Mouse (Mus musculus) midbrain, embryonic 11.5 days (tissue): Measurements from ENCODE around the gene Cables2. TPM values are rescaled to one million over a fixed set of nuclear protein-coding genes. Genes with fewer than 3 reads are reported as not detected.

Source experiments
- ATAC-seq: fragments of 200-750 bp; cut with Nextera tagmentation; 2 replicates; pipeline ENCODE4 v1.8.0; 2017; ENCODE audit warnings: moderate TSS enrichment, moderate library complexity; ENCODE audit not compliant: low FRiP score
- DNase-seq: peaks from one replicate; pipeline ENCODE4 v3.0.0; 2015; ENCODE audit warnings: low spot score; ENCODE audit errors: missing footprints
- H3K27ac ChIP-seq: fragments of 300-500 bp; sonication (generic); 2 replicates; pipeline ENCODE4 v1.5.1; 2014; ENCODE audit warnings: low read depth, low read length
- H3K27me3 ChIP-seq: fragments of 300-500 bp; sonication (generic); 2 replicates; pipeline ENCODE4 v1.6.1; 2014; ENCODE audit warnings: mild to moderate bottlenecking, low read length, moderate library complexity, mixed read lengths; ENCODE audit not compliant: control insufficient read depth, insufficient read depth
- H3K36me3 ChIP-seq: fragments of 300-500 bp; sonication (generic); 2 replicates; pipeline ENCODE4 v1.6.1; 2014; ENCODE audit warnings: mild to moderate bottlenecking, low read length, moderate library complexity, mixed read lengths; ENCODE audit not compliant: control insufficient read depth, insufficient read depth
- H3K4me1 ChIP-seq: fragments of 300-500 bp; sonication (generic); 2 replicates; pipeline ENCODE4 v1.6.1; 2014; ENCODE audit warnings: low read length; ENCODE audit not compliant: control insufficient read depth, insufficient read depth
- H3K4me2 ChIP-seq: fragments of 300-500 bp; sonication (generic); 2 replicates; pipeline ENCODE4 v1.6.1; 2014; ENCODE audit warnings: mild to moderate bottlenecking, moderate library complexity
- H3K4me3 ChIP-seq: fragments of 300-500 bp; sonication (generic); 2 replicates; pipeline ENCODE4 v1.5.1; 2014; ENCODE audit warnings: low read depth, low read length
- H3K9ac ChIP-seq: fragments of 300-500 bp; sonication (generic); 2 replicates; pipeline ENCODE4 v1.6.1; 2014; ENCODE audit warnings: low read length
- H3K9me3 ChIP-seq: fragments of 300-500 bp; sonication (generic); 2 replicates; pipeline ENCODE4 v1.6.1; 2016; ENCODE audit warnings: low read length; ENCODE audit not compliant: control insufficient read depth
- WGBS: fragments of 180-500 bp; shearing (Covaris S2); extraction: QIAGEN DNeasy Blood & Tissue Kit; methylation state at CpG from one replicate; pipeline ENCODE4 v1.1.7; 2014; 5-methylcytosine and 5-hydroxymethylcytosine counted together
- microRNA-seq: library from miRNA; unstranded; fragments of <30 nt; microRNA quantifications from one replicate; pipeline ENCODE4, GENCODE M21; 2017
- polyA plus RNA-seq: library from polyadenylated mRNA; unstranded; fragments of >200 nt; fragmentation: Nextera tagmentation; extraction: Ambion mirVana; gene quantifications from 2 replicates; pipeline ENCODE4 v1.2.1, GENCODE M21; 2014

The Cables2 gene
- polyA plus RNA-seq, 1 experiment from 2014 or later = 14.4 TPM

DNA sequence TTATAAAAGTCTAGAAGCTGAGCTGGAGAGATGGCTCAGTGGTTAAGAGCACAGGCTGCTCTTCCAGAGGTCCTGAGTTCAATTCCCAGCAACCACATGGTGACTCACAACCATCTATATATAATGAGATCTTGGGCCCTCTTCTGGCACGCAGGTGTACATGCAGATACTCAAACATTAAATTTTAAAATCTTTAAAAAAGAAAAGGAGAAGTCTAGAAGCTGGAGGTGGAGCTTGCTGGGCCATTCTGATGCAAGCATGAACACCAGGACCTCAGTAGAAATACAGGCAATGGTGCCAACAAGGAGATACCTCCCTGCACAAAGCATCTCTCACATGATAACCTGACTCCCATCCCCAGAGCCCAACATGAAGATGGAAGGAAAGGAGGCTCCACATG, 64.3 kb downstream of the Cables2 start:
- Histone ChIP-seq H3K9me3 (no peaks in the 10 kb centered on the region; the same call in 1 of the 2 replicates), H3K27me3 (no peaks in the 10 kb centered on the region), H3K4me3 (no peak overlapping the region), H3K9ac (no peak overlapping the region), H3K36me3 (no peaks in the 10 kb centered on the region), H3K4me1 (no peaks in the 10 kb centered on the region), H3K4me2 (no peak overlapping the region), H3K27ac (no peak overlapping the region)
- DNase-seq (no peak), ATAC-seq (no peak)
- WGBS = 68% methylated on average over 1 of the region's 1 CpGs

Small RNA genes within 50 kb of the gene (microRNA-seq; reads per million reads assigned to microRNA genes)
- gene Mir3091 = 2.8 reads per million, percentile 12 among the genes with 10 or more reads in this experiment

Other genes with a start within 250 kb of the Cables2 start
- 11.1 and 14.5 TPM in 2 replicates for gene Lsm14b, start 248.5 kb downstream of the Cables2 start, polyA plus RNA-seq
- 697 and 701 TPM in 2 replicates for gene Psma7, start 231.1 kb downstream of the Cables2 start, polyA plus RNA-seq
- 14.6 and 17.8 TPM in 2 replicates for gene Ss18l1, start 231.0 kb downstream of the Cables2 start, polyA plus RNA-seq
- gene Mtg2, start 202.9 kb downstream of the Cables2 start, polyA plus RNA-seq = 29.8 and 30.3 TPM in 2 replicates
- gene Hrh3, start 169.0 kb downstream of the Cables2 start, polyA plus RNA-seq = 3.0 and 3.2 TPM in 2 replicates
- 43.3 and 46.3 TPM in 2 replicates for gene Osbpl2, start 154.2 kb downstream of the Cables2 start, polyA plus RNA-seq
- 170 and 171 TPM in 2 replicates for gene Adrm1, start 102.0 kb downstream of the Cables2 start, polyA plus RNA-seq
- gene Lama5, start 47.6 kb downstream of the Cables2 start, polyA plus RNA-seq = 3.8 and 3.9 TPM in 2 replicates
- gene Rps21, start 16.1 kb downstream of the Cables2 start, polyA plus RNA-seq = 443 and 494 TPM in 2 replicates
- gene Rbbp8nl, start 16.4 kb upstream of the Cables2 start, polyA plus RNA-seq = not detected in 2 replicates
- not detected in 2 replicates for gene Gata5, start 61.2 kb upstream of the Cables2 start, polyA plus RNA-seq
- gene Slco4a1, start 182.7 kb upstream of the Cables2 start, polyA plus RNA-seq = 4.9 and 5.5 TPM in 2 replicates
- gene Ntsr1, start 226.5 kb upstream of the Cables2 start, polyA plus RNA-seq = 0.04 and 0.14 TPM in 2 replicates